Mouse (Mus musculus) layer of hippocampus, postnatal 14 days (tissue): Measurements from ENCODE around the gene Mettl7a3. TPM values are rescaled to one million over a fixed set of nuclear protein-coding genes. Genes with fewer than 3 reads are reported as not detected.
"Not testable (repeated sequence)": the region's sequence is repeated elsewhere in the genome, so short reads cannot be mapped to it uniquely, and the experiment has no call there.

Source experiments
- DNase-seq, 2 experiments: peaks; one replicate each; pipeline ENCODE4 v3.0.0; 2021 to 2022; ENCODE audit warnings: low spot score in 2 of 2, mixed read lengths in 1 of 2
- long read RNA-seq, 2 experiments: library from polyadenylated mRNA; stranded (forward); transcript quantifications; one replicate each; pipeline ENCODE4 v2.0.0; 2021
- total RNA-seq, 2 experiments: library from RNA; stranded (reverse); gene quantifications; 2 replicates each; pipeline ENCODE4 v1.2.3; 2021

Gene Mettl7a3
- total RNA-seq, result not detected
- long read RNA-seq, experiment 1, result 0 reads
- long read RNA-seq, experiment 2, result 0 reads

DNA sequence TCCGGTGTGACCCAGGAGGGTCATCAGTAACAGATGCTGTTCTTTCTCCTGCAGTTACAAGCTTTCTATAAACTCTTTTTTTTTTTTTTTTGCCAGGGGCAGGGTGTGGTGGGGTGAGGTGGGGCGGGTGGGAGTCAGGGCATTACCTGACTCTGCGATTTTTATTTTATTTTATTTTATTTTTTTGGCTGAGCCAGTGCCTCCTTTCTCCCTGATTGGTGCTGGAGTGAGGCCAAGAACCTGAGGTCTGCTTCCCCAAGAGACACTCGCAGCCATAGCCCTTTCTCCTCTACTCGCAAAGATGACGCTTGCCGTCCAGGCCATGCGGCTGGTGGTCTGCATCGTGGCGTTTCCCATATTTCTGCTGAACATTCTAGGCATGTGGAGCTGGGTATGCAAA lies at the start of gene Mettl7a3:
Gene Mettl7a3 (plus strand): TSS at position 301 of the 400 bp plus-strand sequence.
- DNase-seq, result no peak

DNA sequence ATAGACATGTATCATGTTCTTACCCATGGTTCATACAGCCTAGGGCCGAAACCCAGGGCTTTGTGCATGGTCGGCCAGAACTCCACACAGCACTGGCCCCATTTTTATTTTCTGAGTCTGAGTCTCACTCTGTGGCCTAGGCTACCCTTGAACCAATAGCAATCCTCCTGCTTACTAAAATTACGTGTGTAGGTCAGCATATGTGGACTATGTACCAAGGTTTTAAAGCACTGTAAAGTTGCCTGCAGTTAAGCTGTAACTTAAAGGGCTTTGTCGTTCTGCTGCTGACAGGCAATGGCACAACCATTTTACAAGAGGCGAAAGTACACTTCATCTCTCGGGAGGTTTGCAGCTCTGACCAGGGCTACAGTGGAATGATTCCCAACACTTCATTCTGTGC lies 45.7 kb upstream of the Mettl7a3 start:
- no peak for DNase-seq

DNA sequence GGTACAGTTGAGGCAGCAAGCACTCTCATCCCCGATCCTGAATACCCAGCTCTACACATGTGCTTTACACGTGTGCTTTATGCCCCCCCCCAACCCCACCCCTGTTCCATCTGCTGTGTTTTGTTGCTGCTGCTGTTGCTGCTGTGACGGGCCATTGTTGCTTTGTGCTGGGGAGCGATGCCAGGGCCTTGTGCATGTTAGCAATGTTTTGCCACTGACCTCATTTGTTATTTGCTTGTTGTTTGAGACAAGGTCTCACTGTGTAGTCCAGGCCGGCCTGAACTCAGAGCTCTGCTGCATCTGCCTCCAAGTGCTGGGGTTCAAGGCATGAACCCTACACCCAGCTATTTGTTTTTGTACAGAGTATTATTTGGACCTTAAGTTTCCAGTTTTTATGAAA lies 43.9 kb upstream of the Mettl7a3 start:
- DNase-seq, result no peak

DNA sequence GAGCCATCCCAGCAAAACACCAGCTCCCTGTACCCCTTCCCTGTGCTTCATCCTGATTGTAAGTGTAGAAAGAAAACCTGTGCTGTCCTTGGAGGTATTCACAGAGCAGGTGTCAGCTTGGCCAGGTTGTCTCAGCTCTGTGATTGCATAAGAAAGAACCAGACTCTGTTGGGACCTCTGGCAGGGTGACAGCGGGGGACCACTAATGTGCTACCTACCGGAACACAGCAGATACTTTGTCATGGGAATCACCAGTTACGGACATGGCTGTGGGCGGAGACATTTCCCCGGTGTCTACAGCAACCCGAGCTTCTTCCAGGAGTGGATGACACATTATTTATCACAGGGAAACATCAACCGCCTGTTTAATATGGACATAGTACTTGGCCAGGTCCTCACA lies 42.4 kb upstream of the Mettl7a3 start:
- no peak for DNase-seq

DNA sequence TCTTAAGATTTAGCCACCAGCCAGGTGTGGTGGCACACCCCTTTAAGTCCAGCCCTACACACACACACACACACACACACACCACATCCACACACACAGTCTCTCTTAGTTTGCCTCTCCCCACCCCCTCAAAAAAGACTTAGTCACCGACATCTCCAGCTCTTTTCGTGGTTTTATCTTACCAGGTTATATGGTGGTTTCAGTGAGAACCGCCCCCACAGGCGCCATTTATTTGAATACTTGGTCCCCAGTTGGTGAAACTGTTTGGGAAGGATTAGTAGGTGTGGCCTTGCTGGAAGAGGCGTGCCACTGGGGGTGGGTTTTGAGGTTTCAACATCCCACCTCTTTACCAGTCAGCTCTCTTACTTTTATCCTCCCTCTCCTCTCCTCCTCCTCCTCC lies 36.9 kb upstream of the Mettl7a3 start:
- DNase-seq, result no peak

DNA sequence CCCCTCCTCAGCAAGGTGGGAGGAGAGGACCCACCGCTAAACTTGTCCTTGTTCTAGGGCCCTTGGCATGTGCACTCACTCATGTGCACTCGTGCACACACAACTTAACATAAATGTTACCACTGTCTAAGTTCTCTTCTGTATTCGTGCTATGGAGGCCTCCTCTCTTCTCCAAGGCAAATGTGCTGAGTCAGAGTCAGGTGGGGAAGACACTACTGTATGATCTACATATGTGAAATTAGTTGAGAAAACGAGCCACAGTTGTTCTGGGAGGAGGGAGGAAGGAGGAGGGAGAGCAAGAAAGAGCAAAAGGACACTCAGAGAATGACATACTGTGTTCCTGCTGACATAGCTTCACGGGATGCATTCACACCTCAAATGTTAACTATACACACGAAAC lies 34.2 kb upstream of the Mettl7a3 start:
- DNase-seq, result no peak

DNA sequence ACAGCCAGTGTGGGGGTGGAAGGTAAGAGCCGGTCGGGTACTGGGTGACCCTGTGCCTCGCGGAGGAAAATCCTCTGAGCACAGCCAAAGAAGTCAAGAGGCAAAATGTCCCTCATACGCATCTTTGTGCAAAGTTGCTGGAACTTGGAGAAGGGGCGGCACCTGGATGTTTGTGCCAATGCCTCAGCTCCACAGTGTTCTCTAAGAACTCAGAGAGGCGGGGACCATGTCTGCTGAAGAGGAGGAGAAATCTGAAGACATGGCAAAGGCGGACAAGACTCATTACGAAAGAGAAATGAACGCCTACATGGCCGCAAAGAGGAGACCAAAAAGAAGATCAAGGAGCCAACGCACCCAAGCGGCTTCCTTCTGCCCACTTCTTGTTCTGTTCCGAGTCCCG lies 33.2 kb upstream of the Mettl7a3 start:
- DNase-seq, result no peak

DNA sequence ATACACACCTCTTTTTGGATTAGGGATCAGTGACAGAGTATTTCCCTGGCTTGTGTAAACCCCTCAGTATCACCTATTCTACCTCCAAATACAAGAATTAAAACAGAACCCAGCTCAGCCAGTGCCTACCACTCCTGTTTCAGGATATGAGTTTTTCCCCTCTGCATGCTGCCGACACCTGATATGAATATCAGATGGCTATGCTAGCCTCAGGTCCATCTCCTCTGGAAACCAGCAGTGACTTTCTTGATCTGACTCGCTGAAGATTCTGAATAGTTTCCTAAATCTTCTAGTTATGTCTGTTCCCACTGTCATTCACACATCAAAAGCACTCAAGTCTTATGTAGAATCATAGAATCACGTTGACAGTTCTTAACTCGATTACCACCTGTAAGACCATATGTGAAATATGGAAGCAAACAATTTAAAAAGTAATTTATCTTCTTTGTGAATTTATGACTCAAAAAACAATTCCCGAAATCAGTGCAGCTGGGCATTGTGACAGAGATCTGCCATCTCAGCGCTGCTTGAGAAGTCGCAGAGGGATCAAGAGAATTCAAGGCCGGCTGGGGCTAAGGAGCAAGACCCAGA lies 31.2 kb upstream of the Mettl7a3 start:
- DNase-seq, result no peak

DNA sequence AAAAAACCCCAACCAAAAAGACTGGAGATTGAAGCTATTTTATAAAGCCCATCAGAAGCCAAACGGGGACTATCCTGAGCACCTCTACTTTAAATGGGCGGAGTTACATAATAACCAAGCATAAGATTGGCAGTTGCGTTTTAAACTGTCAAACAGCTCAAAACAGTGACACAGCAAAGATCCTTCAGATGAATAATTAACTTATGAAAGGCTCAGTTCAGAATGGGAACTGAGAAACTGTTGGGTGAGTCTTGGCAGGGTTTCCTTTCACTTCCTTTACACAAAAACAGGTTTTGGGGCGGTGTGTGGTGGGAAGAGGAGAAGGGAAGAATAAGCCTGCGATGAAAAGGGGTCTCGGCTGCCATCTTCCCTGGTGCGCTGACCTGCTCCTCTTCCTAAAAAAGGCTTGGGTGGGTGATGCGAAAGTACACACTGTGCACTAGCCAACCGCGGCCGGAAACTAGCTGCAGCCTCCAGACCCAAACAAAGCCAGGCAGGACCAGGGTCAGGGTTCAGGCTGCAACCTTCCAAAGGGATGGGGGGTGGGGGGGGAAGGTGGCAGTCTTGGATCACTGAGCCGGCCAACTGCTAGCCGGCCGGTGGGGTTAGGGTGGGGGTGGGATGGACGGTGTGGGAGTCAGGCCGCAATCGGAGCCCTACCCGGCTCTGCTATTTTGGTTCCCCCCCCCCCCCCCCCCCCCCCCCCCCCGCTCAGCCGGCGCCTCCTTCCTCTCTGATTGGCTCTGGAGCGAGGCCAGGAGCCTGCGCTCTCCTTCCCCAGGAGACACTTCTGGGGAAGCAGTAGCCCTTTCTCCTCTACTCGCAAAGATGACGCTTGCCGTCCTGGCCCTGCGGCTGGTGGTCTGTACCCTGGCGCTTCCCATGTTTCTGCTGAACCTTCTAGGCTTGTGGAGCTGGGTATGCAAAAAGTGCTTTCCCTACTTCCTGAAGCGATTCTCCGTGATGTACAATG lies 30.4 kb upstream of the Mettl7a3 start, which contains the start of gene Mettl7a1:
Gene Mettl7a1 (plus strand): TSS at position 122 of the 973 bp plus-strand sequence.
- DNase-seq, result peak; percentile 82 to 87

DNA sequence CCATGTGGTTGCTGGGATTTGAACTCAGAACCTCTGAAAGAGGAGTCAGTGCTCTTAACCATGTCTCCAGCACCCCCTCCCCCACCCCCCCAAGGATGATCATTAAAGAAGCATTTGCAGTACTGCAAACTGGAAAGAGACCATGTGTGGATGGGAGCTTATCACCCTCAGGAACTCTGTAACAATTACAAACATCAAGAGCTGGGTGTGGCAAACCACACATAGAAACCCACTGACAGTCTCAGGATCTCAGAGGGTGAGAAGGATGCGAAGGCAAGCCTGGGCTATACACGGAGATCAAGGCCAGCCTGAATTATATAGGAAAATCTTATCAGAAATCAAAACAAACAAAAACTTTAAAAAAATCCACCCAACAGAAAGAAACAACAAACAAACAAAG lies 28.5 kb upstream of the Mettl7a3 start:
- no peak for DNase-seq

DNA sequence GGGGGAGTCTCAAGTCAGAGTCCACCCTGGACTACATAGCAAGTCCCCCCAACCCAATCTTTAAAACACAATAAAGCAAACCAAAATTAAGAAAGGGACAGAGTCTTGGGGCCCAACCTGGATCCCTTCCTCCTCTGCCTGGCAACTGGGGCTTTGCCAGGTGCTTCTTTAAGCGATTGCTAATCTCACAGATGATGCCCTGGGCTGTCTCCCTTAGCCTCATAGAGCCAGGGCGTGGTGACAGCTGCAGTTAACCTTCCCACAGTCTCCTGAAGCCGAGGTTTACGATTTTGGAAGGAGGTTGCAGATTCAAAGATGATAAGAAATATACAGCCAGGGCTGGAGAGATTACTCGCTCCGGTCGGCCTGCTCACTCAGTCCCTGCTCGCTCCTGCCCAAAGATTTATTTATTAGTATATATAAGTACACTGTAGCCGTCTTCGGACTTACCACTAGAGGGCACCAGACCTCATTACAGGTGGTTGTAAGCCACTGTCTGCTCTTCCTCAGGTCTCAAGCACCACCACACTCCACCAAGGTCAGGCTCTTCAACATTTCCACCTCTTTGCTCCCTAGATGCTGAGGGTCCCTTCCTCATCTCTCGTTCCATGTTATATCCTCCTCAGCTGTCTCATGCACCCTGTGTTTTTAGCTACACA lies 27.2 kb upstream of the Mettl7a3 start:
- DNase-seq, result not testable (repeated sequence)

DNA sequence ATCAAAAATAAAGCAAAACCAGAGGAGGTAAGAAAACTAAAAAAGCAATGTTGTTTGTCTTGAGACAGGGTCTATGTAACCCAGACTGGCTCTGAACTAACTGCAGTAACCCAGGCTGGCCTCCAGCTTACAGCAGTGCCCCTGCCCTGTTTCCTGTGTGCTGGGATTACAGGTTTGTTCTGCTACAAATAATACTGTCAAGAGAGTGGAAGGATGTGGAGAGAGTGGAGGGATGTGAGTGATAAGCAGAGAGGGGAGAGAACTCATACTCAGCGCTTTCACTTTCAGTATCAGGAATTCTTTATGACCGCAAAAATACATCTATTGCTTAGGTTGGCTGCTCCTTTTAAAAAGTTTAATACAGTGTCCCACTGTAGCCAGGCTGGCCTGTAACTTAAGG lies 22.4 kb upstream of the Mettl7a3 start:
- no peak for DNase-seq

DNA sequence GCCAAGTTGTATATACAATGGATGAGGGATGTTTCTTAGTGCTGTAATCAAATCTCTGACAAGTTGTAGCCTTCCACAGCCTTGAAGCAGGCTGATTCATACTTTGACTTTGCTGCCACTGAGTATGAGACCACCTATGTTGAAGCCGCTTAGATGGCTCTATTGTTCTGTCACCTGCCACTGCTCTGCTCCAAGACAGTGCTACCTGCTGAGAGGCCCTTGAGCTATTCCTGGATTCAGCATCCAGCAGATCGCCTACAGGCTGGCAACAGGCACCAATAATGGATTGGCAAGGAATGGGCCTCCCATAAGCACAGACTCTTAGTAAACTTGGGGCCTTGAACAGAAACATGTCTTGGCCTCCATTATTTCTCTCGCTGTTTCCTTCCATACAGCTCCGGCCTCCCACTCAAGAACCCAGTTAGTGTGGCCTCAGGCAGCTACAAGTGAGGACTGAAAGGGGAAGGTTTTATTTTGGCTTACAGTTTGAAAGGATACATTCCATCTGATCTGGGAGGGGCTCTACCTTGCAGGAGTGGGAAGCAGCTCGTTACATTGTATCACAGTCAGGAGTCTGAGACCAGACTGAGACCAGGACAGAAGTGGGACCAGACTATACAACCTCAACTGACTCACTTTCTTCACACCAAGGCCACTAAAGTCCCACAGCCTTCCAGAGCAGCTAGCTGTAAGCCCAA lies 20.1 kb upstream of the Mettl7a3 start:
- DNase-seq, result no peak

DNA sequence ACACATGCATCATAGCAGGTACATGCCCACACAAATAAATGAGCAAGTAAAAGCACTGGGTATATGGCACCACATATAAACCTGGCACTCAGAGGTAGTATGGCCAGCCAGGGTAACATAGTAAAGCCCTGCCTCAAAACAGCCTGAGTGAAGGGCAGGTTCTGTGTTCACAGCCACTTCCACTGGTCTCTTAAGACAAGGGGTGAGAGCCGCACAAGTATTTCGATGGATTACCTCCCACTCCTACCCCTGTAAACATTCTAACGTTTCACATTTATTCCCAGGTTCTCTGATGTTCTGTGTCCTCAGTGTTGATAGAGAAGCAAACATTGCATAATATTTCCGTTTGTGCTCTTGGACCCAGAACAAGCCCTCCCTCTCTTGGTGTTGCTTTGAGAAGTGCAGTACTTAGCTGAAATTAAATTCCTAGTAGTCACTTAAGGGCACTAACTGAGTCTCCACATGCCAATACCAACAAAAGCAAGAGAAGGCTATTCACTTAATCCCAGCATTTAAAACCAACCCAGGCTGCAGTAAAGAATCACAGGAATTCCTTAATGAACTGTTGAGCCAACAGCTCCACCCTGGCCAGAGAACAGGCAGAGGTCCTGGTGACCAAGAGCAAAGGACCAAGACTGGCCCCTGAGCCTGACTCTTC lies 16.6 kb upstream of the Mettl7a3 start:
- DNase-seq, result not testable (repeated sequence)

DNA sequence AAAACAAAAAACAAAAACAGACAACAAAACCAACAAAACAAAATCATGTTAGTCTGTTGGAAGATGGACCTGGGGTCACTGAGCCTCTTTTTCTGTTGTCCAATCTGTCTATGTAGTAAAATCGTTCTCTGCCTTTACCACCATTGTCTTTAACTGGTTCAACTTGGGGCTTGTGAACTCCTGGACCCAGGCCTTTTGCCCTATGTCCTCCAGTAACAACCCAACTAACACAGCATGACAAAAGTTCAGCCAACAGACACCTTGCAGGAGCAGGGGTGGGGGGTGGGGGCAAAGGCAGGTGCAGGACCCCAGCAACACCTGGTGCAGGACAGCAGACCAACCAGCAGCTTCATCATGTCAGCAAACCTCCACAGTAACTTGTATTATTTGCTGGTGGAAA lies 14.8 kb upstream of the Mettl7a3 start:
- no peak for DNase-seq

DNA sequence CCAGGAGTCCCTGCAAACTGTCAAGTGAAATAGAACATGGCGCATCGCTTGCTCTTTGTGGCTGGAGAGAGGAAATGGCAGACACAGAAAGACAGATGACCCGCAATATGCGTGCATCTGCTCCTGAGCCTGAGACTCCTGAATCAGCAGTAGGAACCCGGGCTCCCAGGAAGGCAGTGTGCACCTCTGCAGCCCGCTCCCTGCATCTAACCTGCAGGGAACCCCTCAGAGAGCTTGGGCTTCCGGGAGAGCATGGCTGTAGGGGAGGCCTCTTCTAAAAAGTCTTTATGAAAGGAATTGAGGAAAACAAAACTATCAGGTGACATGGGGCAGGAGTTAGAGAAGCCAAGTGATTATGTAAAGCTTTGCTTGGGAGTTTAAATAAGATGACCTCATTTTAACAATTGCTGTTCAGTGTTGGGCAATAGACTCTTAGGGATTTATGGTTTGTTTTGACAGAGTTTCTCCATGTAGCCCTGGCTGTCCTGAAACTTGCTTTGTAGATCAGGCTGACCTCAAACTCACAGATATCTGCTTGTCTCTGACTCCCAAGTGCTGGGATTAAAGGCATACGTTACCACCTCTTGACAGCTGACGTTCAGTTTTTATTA lies 14.3 kb upstream of the Mettl7a3 start:
- no peak for DNase-seq

DNA sequence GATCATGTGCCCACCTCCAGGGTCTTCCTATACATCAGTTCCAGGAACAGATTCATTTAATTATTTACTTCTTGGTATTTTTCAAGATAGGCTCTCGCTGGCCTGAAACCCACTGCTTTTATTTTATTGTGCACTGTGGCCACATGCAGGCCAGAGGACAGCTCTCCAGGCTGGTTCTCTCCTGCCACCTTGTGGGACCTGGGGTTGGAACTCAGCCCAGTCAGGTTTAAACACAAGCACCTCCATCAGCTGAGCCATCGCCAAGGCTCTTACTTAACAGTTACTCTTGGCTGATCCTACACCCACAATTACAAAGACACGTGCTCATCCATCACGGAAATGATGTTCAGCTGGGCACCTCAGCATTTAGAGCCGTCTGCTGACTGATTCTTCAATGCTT lies 13.6 kb upstream of the Mettl7a3 start:
- no peak for DNase-seq

DNA sequence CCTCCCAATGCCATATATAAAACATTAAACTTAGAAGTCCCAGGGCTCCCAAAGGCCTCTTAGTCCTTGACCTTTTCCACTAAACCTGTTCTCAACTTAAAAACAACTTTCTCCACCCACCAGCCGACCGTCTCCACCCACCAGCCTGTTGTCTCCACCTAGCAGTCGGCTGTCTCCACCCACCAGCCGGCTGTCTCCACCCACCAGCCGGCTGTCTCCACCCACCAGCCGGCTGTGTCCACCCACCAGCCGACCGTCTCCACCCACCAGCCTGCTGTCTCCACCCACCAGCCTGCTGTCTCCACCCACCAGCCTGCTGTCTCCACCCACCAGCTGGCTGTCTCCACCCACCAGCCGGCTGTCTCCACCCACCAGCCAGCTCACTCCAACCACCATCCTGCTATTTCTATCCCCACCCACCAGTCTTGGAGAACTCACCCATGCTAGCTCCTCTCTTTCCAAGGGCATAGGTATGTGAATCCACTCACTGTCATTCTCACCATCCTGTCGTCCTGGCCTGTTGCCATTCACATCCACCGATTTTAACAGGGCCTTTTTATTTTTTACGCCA lies 10.6 kb upstream of the Mettl7a3 start:
- peak; percentile 24 to 54 for DNase-seq

DNA sequence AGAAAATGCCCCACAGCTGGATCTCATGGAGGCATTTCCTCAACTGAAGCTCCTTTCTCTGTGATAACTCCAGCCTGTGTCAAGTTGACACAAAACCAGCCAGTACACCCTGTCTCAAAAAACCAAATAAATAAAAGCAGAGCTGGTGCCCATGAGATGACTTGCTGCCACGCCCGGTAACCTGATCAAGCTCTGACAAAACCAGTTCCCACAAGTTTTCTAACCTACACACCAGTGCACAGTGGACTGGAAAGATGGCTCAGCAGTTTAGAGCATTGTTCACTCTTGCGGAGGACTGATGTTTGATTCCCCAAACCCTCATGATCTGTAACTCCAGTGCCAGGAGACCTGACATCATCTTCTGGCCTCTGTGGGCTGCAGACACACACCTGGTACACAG lies 9.5 kb upstream of the Mettl7a3 start:
- no peak for DNase-seq

DNA sequence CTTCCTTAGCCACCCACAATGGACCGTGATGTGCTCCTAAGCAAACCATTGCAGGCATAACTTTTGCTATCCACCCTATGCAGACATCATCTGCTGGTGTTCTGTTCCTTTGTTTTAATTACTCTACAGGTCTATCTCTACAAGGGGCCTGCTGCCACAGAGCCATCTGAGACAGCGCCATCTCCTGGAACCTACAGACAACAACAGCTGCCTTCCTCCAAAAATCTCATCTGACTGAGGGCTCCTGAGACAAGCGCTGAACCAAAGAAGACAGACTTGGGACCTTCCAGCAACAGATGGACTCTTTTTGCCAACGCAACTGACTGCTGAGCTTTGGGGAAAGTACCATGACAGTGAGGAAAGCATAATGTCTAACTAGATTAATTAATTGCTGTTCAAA lies 6.6 kb upstream of the Mettl7a3 start:
- DNase-seq, result not testable (repeated sequence)
